Mouse (Mus musculus): Measurements from ENCODE around the gene Acpp. TPM values are rescaled to one million over a fixed set of nuclear protein-coding genes. Genes with fewer than 3 reads are reported as not detected.

Acpp gene
- polyA plus RNA-seq, 1 experiment from 2014 or later = 1.7 TPM

- DNase-seq (ENCODE audit: low spot score) (no peak), ATAC-seq (ENCODE audit: insufficient number of reproducible peaks, low FRiP score, low TSS enrichment, low read depth) (no peak)
- Histone ChIP-seq H3K36me3 (ENCODE audit: control insufficient read depth, insufficient read depth, low read length) (no peaks in the 10 kb centered on the region), H3K4me2 (ENCODE audit: low read depth, severe bottlenecking) (no peak overlapping the region), H3K4me1 (ENCODE audit: control insufficient read depth, insufficient read depth, low read length) (no peaks in the 10 kb centered on the region), H3K9me3 (ENCODE audit: control insufficient read depth, low read length) (no peaks in the 10 kb centered on the region), H3K4me3 (ENCODE audit: low read depth, low read length) (no peak overlapping the region), H3K27me3 (ENCODE audit: control insufficient read depth, insufficient read depth, low read length) (no peaks in the 10 kb centered on the region), H3K9ac (ENCODE audit: low read length) (no peak overlapping the region), H3K27ac (replicated peaks; ENCODE audit: low read depth, low read length) (no peak overlapping the region)
- 43% methylated on average over 8 of the region's 8 CpGs for WGBS
Observed at GRCm38 (mm10) chr9:104282536-104282935, 55.0 kb downstream of the Acpp start.

GRCm38 (mm10) chr9:104281737-104282136 lies 55.8 kb downstream of the Acpp start:
- Histone ChIP-seq H3K9ac (ENCODE audit: low read length) (no peak overlapping the region), H3K27ac (replicated peaks; ENCODE audit: low read depth, low read length) (no peak overlapping the region), H3K36me3 (ENCODE audit: control insufficient read depth, insufficient read depth, low read length) (no peaks in the 10 kb centered on the region), H3K4me1 (ENCODE audit: control insufficient read depth, insufficient read depth, low read length) (no peaks in the 10 kb centered on the region), H3K4me3 (ENCODE audit: low read depth, low read length) (no peak overlapping the region), H3K9me3 (ENCODE audit: control insufficient read depth, low read length) (no peaks in the 10 kb centered on the region), H3K4me2 (ENCODE audit: low read depth, severe bottlenecking) (no peak overlapping the region), H3K27me3 (ENCODE audit: control insufficient read depth, insufficient read depth, low read length) (no peaks in the 10 kb centered on the region)
- DNase-seq (ENCODE audit: low spot score) (no peak), ATAC-seq (ENCODE audit: insufficient number of reproducible peaks, low FRiP score, low TSS enrichment, low read depth) (no peak)
- WGBS = 83% methylated on average over 5 of the region's 5 CpGs

GRCm38 (mm10) chr9:104280725-104281495 lies 56.6 kb downstream of the Acpp start:
- H3K27ac ChIP-seq (replicated peaks; ENCODE audit: low read depth, low read length) = no peak overlapping the region
- H3K27me3 ChIP-seq (ENCODE audit: control insufficient read depth, insufficient read depth, low read length) = no peaks in the 10 kb centered on the region
- DNase-seq (ENCODE audit: low spot score) (no peak), ATAC-seq (ENCODE audit: insufficient number of reproducible peaks, low FRiP score, low TSS enrichment, low read depth) (no peak)
- H3K9me3 ChIP-seq (ENCODE audit: control insufficient read depth, low read length) = no peaks in the 10 kb centered on the region
- H3K4me2 ChIP-seq (ENCODE audit: low read depth, severe bottlenecking) = no peak overlapping the region
- WGBS = 79% methylated on average over 8 of the region's 8 CpGs
- H3K4me1 ChIP-seq (ENCODE audit: control insufficient read depth, insufficient read depth, low read length) = no peaks in the 10 kb centered on the region
- no peak overlapping the region for H3K9ac ChIP-seq (ENCODE audit: low read length)
- H3K36me3 ChIP-seq (ENCODE audit: control insufficient read depth, insufficient read depth, low read length) = no peaks in the 10 kb centered on the region
- H3K4me3 ChIP-seq (ENCODE audit: low read depth, low read length) = no peak overlapping the region

GRCm38 (mm10) chr9:104277528-104278162 lies 59.9 kb downstream of the Acpp start:
- DNase-seq (ENCODE audit: low spot score) (peak; percentile 42), ATAC-seq (ENCODE audit: insufficient number of reproducible peaks, low FRiP score, low TSS enrichment, low read depth) (no peak; the same call in 1 of the 2 replicates)
- H3K9ac ChIP-seq (ENCODE audit: low read length) = no peak overlapping the region
- no peaks in the 10 kb centered on the region for H3K9me3 ChIP-seq (ENCODE audit: control insufficient read depth, low read length)
- H3K4me3 ChIP-seq (ENCODE audit: low read depth, low read length) = no peak overlapping the region
- H3K36me3 ChIP-seq (ENCODE audit: control insufficient read depth, insufficient read depth, low read length) = no peaks in the 10 kb centered on the region
- no peak overlapping the region for H3K4me2 ChIP-seq (ENCODE audit: low read depth, severe bottlenecking)
- WGBS = 22% methylated on average over 18 of the region's 18 CpGs
- H3K27ac ChIP-seq (replicated peaks; ENCODE audit: low read depth, low read length) = no peak overlapping the region
- H3K4me1 ChIP-seq (ENCODE audit: control insufficient read depth, insufficient read depth, low read length) = no peaks in the 10 kb centered on the region
- no peaks in the 10 kb centered on the region for H3K27me3 ChIP-seq (ENCODE audit: control insufficient read depth, insufficient read depth, low read length)

DNA sequence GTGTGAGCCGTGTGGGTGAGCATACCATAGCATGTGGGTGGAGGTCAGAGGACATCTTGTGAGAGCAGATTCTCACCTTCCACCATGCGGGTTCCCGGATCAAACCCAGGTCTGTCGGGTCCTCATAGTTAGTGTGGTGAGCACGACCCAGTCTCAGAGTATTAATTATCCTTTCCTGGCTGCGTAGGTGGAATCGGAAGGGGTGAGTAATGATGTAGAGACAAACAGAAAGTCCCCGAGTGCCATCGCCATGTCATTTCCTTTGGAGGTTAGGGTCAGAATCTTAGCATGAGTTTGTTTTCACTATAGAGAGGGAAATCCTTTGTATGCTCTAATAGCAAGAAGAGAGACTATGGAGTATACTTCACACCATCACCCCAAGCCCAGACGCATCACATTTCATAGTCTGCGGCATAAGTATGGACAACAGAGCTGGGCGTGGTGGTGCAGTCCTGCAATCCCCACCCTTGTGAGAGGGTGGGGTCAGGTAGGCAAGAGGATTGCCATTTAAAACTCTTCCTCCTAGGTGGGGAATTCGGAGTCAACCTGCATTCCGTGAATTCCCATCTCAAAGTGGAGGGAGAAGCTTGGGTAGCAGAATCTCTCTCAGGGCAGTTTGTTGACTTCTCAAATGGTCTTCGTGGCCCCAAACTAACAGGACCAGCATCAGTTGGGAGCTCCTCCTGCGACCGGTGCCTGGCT lies 62.3 kb downstream of the Acpp start:
- Histone ChIP-seq H3K36me3 (ENCODE audit: control insufficient read depth, insufficient read depth, low read length) (no peaks in the 10 kb centered on the region), H3K4me3 (ENCODE audit: low read depth, low read length) (no peak overlapping the region), H3K9me3 (ENCODE audit: control insufficient read depth, low read length) (no peaks in the 10 kb centered on the region), H3K9ac (ENCODE audit: low read length) (no peak overlapping the region), H3K27ac (replicated peaks; ENCODE audit: low read depth, low read length) (no peak overlapping the region), H3K4me1 (ENCODE audit: control insufficient read depth, insufficient read depth, low read length) (no peaks in the 10 kb centered on the region), H3K4me2 (ENCODE audit: low read depth, severe bottlenecking) (no peak overlapping the region), H3K27me3 (ENCODE audit: control insufficient read depth, insufficient read depth, low read length) (no peaks in the 10 kb centered on the region)
- no peak for ATAC-seq (ENCODE audit: insufficient number of reproducible peaks, low FRiP score, low TSS enrichment, low read depth)
- DNase-seq (ENCODE audit: low spot score) = no peak
- 85% methylated on average over 17 of the region's 17 CpGs for WGBS

- WGBS = 75% methylated on average over 4 of the region's 4 CpGs
- no peaks in the 10 kb centered on the region for H3K9me3 ChIP-seq (ENCODE audit: control insufficient read depth, low read length)
- no peak for ATAC-seq (ENCODE audit: insufficient number of reproducible peaks, low FRiP score, low TSS enrichment, low read depth)
Observed at GRCm38 (mm10) chr9:104272057-104272456, 65.5 kb downstream of the Acpp start.

DNA sequence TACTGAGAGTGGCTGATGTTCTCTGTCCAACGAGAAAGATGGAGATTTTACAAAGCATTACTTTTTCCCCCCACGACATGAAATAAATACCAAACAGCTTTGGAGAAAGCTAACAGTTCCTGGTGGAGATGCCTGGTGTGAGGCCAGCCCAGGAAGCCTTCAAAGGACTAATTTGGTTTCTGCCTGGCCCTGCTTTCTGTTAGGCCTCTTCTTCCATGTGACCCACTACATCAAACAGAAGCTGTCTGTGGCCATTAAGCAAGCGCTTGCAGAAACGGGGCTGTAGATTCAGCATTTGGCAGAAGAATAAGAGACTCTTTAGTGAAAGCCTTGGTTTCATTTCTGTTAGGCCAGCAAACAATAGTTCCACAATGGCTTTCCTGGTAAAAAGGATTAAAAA lies 65.9 kb downstream of the Acpp start:
- DNase-seq (ENCODE audit: low spot score) (no peak), ATAC-seq (ENCODE audit: insufficient number of reproducible peaks, low FRiP score, low TSS enrichment, low read depth) (no peak)
- 41% methylated on average over 4 of the region's 4 CpGs for WGBS
- no peaks in the 10 kb centered on the region for H3K4me1 ChIP-seq (ENCODE audit: control insufficient read depth, insufficient read depth, low read length)
- no peaks in the 10 kb centered on the region for H3K36me3 ChIP-seq (ENCODE audit: control insufficient read depth, insufficient read depth, low read length)
- H3K4me3 ChIP-seq (ENCODE audit: low read depth, low read length) = no peak overlapping the region
- no peak overlapping the region for H3K9ac ChIP-seq (ENCODE audit: low read length)
- H3K27ac ChIP-seq (replicated peaks; ENCODE audit: low read depth, low read length) = no peak overlapping the region
- no peaks in the 10 kb centered on the region for H3K27me3 ChIP-seq (ENCODE audit: control insufficient read depth, insufficient read depth, low read length)
- H3K4me2 ChIP-seq (ENCODE audit: low read depth, severe bottlenecking) = no peak overlapping the region
- no peaks in the 10 kb centered on the region for H3K9me3 ChIP-seq (ENCODE audit: control insufficient read depth, low read length)

More at GRCm38 (mm10) chr9:104272057-104272456, 65.5 kb downstream of the Acpp start:
- no peaks in the 10 kb centered on the region for H3K4me1 ChIP-seq (ENCODE audit: control insufficient read depth, insufficient read depth, low read length)
- no peak overlapping the region for H3K27ac ChIP-seq (replicated peaks; ENCODE audit: low read depth, low read length)
- no peak for DNase-seq (ENCODE audit: low spot score)
- H3K36me3 ChIP-seq (ENCODE audit: control insufficient read depth, insufficient read depth, low read length) = no peaks in the 10 kb centered on the region
- H3K9ac ChIP-seq (ENCODE audit: low read length) = no peak overlapping the region
- H3K4me3 ChIP-seq (ENCODE audit: low read depth, low read length) = no peak overlapping the region
- H3K4me2 ChIP-seq (ENCODE audit: low read depth, severe bottlenecking) = no peak overlapping the region
- no peaks in the 10 kb centered on the region for H3K27me3 ChIP-seq (ENCODE audit: control insufficient read depth, insufficient read depth, low read length)

DNA sequence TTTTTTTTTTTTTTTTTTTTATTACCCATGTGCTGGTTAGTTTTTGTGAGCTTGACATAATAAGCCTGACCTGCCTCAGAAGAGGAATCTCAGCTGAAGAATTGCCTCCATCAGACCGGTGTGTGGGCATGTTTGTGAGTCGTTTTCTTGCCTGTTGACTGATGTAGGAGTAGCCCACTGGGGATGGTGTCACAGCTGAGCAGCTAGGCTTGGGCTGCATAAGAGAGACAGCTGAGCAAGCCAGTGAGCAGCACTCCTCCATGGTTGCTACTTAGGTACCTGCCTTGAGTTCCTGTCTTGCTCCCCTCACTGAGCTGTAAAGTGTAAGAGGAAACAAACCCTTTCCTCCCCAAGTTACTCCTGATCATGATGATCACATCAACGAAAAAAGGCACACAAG lies 67.6 kb downstream of the Acpp start:
- H3K27me3 ChIP-seq (ENCODE audit: control insufficient read depth, insufficient read depth, low read length) = no peaks in the 10 kb centered on the region
- no peak for DNase-seq (ENCODE audit: low spot score)
- H3K4me3 ChIP-seq (ENCODE audit: low read depth, low read length) = no peak overlapping the region
- H3K4me2 ChIP-seq (ENCODE audit: low read depth, severe bottlenecking) = no peak overlapping the region
- 86% methylated on average over 3 of the region's 3 CpGs for WGBS
- H3K27ac ChIP-seq (replicated peaks; ENCODE audit: low read depth, low read length) = no peak overlapping the region
- H3K4me1 ChIP-seq (ENCODE audit: control insufficient read depth, insufficient read depth, low read length) = no peaks in the 10 kb centered on the region
- no peaks in the 10 kb centered on the region for H3K9me3 ChIP-seq (ENCODE audit: control insufficient read depth, low read length)
- no peak for ATAC-seq (ENCODE audit: insufficient number of reproducible peaks, low FRiP score, low TSS enrichment, low read depth)
- no peaks in the 10 kb centered on the region for H3K36me3 ChIP-seq (ENCODE audit: control insufficient read depth, insufficient read depth, low read length)
- H3K9ac ChIP-seq (ENCODE audit: low read length) = no peak overlapping the region

Measured in limb, embryonic 11.5 days (tissue).